Mouse (Mus musculus): ENCODE measurements around the gene Rasa3. TPM values are rescaled to one million over a fixed set of nuclear protein-coding genes. Genes with fewer than 3 reads are reported as not detected.

The Rasa3 gene
- polyA plus RNA-seq, 1 experiment from 2014 or later = 30.9 TPM

DNA sequence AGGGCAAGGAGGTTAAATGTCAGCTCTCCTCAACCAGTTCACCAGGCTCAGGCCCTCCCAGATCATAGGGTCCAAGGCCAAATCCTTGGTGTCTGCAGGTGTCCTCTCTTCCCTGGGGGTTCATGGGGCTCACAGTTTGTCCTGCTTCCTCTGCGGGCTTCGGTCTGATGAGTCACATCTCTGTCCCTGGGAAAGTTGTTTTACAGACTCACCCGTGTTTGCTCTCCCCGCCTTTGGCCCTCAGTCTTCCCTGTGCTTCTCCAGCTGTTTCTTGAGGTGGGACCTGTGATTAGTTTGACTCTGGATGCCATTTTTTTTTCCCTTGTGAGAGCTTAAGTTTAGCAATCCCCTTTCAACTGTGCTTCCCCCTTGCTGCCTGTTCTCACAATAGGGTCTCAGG lies 18.8 kb upstream of the Rasa3 start:
- Histone ChIP-seq H3K36me3 (no peaks in the 10 kb centered on the region), H3K27ac (no peak overlapping the region), H3K9me3 (no peaks in the 10 kb centered on the region), H3K4me3 (no peak overlapping the region), H3K4me1 (replicated peaks) (peaks cover 14% of the 10 kb centered on the region), H3K27me3 (no peaks in the 10 kb centered on the region), H3K4me2 (no peak overlapping the region), H3K9ac (no peak overlapping the region)
- 82% methylated on average over 4 of the region's 4 CpGs for WGBS
- no peak for ATAC-seq (ENCODE audit: low FRiP score)

- Histone ChIP-seq H3K36me3 (no peaks in the 10 kb centered on the region), H3K4me2 (no peak overlapping the region), H3K27me3 (no peaks in the 10 kb centered on the region), H3K9me3 (no peaks in the 10 kb centered on the region), H3K9ac (no peak overlapping the region), H3K4me3 (no peak overlapping the region), H3K4me1 (replicated peaks) (peaks cover 14% of the 10 kb centered on the region), H3K27ac (no peak overlapping the region)
- no peak for ATAC-seq (ENCODE audit: low FRiP score)
- 95% methylated on average over 10 of the region's 10 CpGs for WGBS
Observed at GRCm38 (mm10) chr8:13695203-13695867, 17.9 kb upstream of the Rasa3 start.

GRCm38 (mm10) chr8:13694735-13695134 lies 17.3 kb upstream of the Rasa3 start:
- Histone ChIP-seq H3K4me1 (replicated peaks) (peaks cover 14% of the 10 kb centered on the region), H3K9me3 (no peaks in the 10 kb centered on the region), H3K4me2 (no peak overlapping the region), H3K27me3 (no peaks in the 10 kb centered on the region), H3K4me3 (no peak overlapping the region), H3K36me3 (no peaks in the 10 kb centered on the region), H3K27ac (no peak overlapping the region), H3K9ac (no peak overlapping the region)
- ATAC-seq (ENCODE audit: low FRiP score) = no peak
- 67% methylated on average over 12 of the region's 12 CpGs for WGBS

DNA sequence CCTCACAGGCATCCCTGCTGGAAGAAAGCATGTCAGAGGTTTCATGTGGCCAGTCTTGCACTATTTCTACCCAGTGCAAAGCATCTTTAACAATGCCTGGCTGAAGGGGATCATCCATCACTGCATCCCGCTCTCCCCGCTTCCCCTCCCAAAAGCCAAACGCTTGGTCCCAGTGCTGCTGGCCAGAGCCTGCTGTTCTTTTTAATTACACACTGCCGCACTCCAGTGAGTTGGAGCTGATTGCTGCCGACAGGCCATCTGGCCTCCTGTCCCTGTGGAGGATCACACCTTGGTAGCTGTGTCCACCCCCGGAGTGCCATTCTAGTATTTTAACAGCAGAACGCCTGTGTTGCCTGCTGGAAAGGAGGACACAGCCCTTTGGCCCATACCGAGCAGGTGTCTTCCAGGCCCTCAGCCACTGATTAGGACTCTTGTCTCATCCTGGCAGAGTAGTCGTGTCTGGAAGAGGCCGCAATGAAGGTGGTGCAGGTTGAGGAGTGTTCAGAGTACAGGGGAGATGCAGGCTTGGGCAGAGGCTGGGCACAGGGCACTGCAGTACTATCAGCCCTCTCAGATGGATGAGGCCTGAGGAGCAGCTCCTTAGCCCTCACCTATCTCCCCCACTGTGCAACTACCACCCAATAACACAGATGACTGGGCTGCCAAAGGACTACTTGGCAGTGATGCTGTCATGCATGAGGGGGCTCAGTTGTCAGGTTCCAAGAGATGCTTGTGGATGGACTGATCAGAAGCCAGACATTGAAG lies 15.1 kb upstream of the Rasa3 start:
- no peaks in the 10 kb centered on the region for H3K36me3 ChIP-seq
- peak; percentile 75 for ATAC-seq (ENCODE audit: low FRiP score)
- WGBS = 32% methylated on average over 10 of the region's 10 CpGs
- no peaks in the 10 kb centered on the region for H3K9me3 ChIP-seq
- H3K27ac ChIP-seq = peak overlapping the region; percentile 79
- no peak overlapping the region for H3K4me2 ChIP-seq
- peaks cover 20% of the 10 kb centered on the region for H3K4me1 ChIP-seq (replicated peaks)
- H3K9ac ChIP-seq = peak overlapping the region; percentile 6; the same call in 1 of the 2 replicates
- no peak overlapping the region for H3K4me3 ChIP-seq
- H3K27me3 ChIP-seq = no peaks in the 10 kb centered on the region

GRCm38 (mm10) chr8:13689331-13689730 lies 11.9 kb upstream of the Rasa3 start:
- H3K27me3 ChIP-seq = no peaks in the 10 kb centered on the region
- H3K27ac ChIP-seq = no peak overlapping the region
- WGBS = 90% methylated on average over 5 of the region's 5 CpGs
- H3K9me3 ChIP-seq = no peaks in the 10 kb centered on the region
- H3K9ac ChIP-seq = no peak overlapping the region
- H3K4me3 ChIP-seq = no peak overlapping the region
- no peak for ATAC-seq (ENCODE audit: low FRiP score)
- H3K4me2 ChIP-seq = no peak overlapping the region
- peaks cover 20% of the 10 kb centered on the region for H3K4me1 ChIP-seq (replicated peaks)
- H3K36me3 ChIP-seq = no peaks in the 10 kb centered on the region

GRCm38 (mm10) chr8:13688461-13688860 lies 11.1 kb upstream of the Rasa3 start:
- H3K27ac ChIP-seq = no peak overlapping the region
- no peak overlapping the region for H3K4me2 ChIP-seq
- ATAC-seq (ENCODE audit: low FRiP score) = no peak
- H3K36me3 ChIP-seq = no peaks in the 10 kb centered on the region
- 56% methylated on average over 6 of the region's 6 CpGs for WGBS
- H3K9ac ChIP-seq = no peak overlapping the region
- peaks cover 15% of the 10 kb centered on the region for H3K4me1 ChIP-seq (replicated peaks)
- H3K4me3 ChIP-seq = no peak overlapping the region
- no peaks in the 10 kb centered on the region for H3K9me3 ChIP-seq
- no peaks in the 10 kb centered on the region for H3K27me3 ChIP-seq

- peaks cover 15% of the 10 kb centered on the region for H3K4me1 ChIP-seq (replicated peaks)
- H3K36me3 ChIP-seq = no peaks in the 10 kb centered on the region
- no peaks in the 10 kb centered on the region for H3K27me3 ChIP-seq
- no peak for ATAC-seq (ENCODE audit: low FRiP score)
- no peak overlapping the region for H3K27ac ChIP-seq
- H3K4me2 ChIP-seq = no peak overlapping the region
- 84% methylated on average over 4 of the region's 4 CpGs for WGBS
- no peak overlapping the region for H3K9ac ChIP-seq
- no peaks in the 10 kb centered on the region for H3K9me3 ChIP-seq
- no peak overlapping the region for H3K4me3 ChIP-seq
Observed at GRCm38 (mm10) chr8:13687941-13688340, 10.5 kb upstream of the Rasa3 start.

GRCm38 (mm10) chr8:13687101-13687717 lies 9.8 kb upstream of the Rasa3 start:
- Histone ChIP-seq H3K36me3 (no peaks in the 10 kb centered on the region), H3K27me3 (no peaks in the 10 kb centered on the region), H3K4me1 (replicated peaks) (peaks cover 7% of the 10 kb centered on the region), H3K9ac (no peak overlapping the region), H3K27ac (no peak overlapping the region), H3K4me2 (no peak overlapping the region), H3K9me3 (no peaks in the 10 kb centered on the region), H3K4me3 (no peak overlapping the region)
- ATAC-seq (ENCODE audit: low FRiP score) = no peak
- 91% methylated on average over 8 of the region's 8 CpGs for WGBS

DNA sequence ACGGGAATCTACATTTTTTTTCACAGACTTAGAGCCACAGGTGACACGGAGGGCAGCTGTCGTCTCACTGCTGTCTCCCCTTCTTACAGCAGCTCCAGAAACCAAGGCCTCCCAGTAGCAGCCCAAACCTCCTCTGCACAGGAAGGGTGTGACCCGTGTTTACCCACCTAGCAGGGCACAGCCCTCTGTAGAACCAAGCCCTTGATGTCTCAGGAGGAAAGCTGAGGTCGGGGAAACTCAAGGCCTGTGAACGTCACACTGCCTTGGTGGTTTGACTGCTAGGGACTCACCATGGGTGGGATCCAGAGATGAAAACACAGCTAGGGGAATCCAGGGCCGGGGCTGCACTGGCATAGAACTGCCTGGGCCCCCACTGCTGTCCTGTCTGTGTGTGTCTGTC lies 9.0 kb upstream of the Rasa3 start:
- Histone ChIP-seq H3K4me3 (no peak overlapping the region), H3K4me1 (replicated peaks) (peaks cover 6% of the 10 kb centered on the region; the same call in 1 of the 2 replicates), H3K27ac (no peak overlapping the region), H3K9me3 (no peaks in the 10 kb centered on the region), H3K4me2 (no peak overlapping the region), H3K27me3 (no peaks in the 10 kb centered on the region), H3K36me3 (no peaks in the 10 kb centered on the region), H3K9ac (no peak overlapping the region)
- no peak for ATAC-seq (ENCODE audit: low FRiP score)
- 75% methylated on average over 7 of the region's 7 CpGs for WGBS

DNA sequence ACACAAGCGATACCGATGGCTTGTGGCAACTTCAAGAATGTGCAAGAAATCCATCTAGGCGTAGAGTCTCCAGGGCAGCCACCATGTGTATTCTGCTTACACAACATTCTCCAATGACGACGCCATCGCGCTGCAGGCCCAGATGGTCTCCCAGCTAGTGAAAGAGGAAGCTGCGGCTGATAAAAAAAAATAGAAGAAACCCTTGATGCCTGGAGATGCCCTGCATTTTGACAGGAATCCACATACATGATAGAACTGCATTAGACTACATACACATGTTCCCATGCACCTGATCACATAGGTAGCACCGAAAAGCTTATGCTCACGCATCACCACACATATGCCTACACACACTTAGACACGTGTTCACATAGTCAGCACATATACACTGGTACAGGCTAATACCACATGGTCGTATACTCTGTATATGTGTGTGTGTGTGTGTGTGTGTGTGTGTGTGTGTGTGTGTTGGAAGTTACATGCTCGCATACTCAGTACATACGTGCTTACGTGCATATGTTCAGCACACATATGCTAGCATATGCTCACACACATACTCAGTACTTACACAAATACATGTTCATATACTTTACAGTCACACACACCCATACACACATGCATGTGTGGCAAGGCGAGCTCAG lies 8.4 kb upstream of the Rasa3 start:
- no peak overlapping the region for H3K9ac ChIP-seq
- H3K4me2 ChIP-seq = no peak overlapping the region
- no peak overlapping the region for H3K4me3 ChIP-seq
- ATAC-seq (ENCODE audit: low FRiP score) = no peak
- H3K27me3 ChIP-seq = peaks cover 3% of the 10 kb centered on the region; the same call in 1 of the 2 replicates
- no peaks in the 10 kb centered on the region for H3K36me3 ChIP-seq
- no peaks in the 10 kb centered on the region for H3K9me3 ChIP-seq
- H3K4me1 ChIP-seq (replicated peaks) = peaks cover 6% of the 10 kb centered on the region; the same call in 1 of the 2 replicates
- H3K27ac ChIP-seq = no peak overlapping the region
- 87% methylated on average over 16 of the region's 16 CpGs for WGBS

DNA sequence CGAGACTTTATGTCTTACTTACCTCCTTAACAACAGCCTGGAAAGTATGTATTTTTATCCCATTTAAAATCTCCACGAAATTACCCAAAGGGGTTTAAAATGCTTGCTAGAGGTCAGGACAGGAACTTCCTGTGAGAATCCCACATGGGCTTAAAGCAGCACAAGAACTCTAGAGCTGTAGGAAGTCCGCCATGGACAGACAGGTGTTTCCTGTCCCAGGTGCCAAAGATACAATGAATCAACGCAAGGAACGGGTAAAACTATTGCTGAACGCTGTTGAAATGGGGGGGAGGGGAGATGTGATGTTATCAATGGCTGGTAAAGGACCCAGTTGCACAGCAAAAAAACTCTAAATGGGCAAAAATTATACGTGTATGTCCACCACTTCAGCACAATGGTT lies 6.7 kb upstream of the Rasa3 start:
- peaks cover 11% of the 10 kb centered on the region; the same call in 1 of the 2 replicates for H3K27me3 ChIP-seq
- no peak overlapping the region for H3K4me2 ChIP-seq
- no peak for ATAC-seq (ENCODE audit: low FRiP score)
- H3K36me3 ChIP-seq = no peaks in the 10 kb centered on the region
- H3K9me3 ChIP-seq = no peaks in the 10 kb centered on the region
- no peak overlapping the region for H3K27ac ChIP-seq
- H3K4me3 ChIP-seq = no peak overlapping the region
- 78% methylated on average over 7 of the region's 7 CpGs for WGBS
- no peak overlapping the region for H3K9ac ChIP-seq
- peaks cover 6% of the 10 kb centered on the region; the same call in 1 of the 2 replicates for H3K4me1 ChIP-seq (replicated peaks)

GRCm38 (mm10) chr8:13678182-13678581 lies 779 bp upstream of the Rasa3 start:
- H3K9ac ChIP-seq = 0 out of 2 replicates have a peak overlapping the region, but pooled peaks have one; percentile 47
- peak overlapping the region; percentile 10; the same call in 1 of the 2 replicates for H3K27ac ChIP-seq
- ATAC-seq (ENCODE audit: low FRiP score) = no peak
- H3K27me3 ChIP-seq = peaks cover 15% of the 10 kb centered on the region; the same call in 1 of the 2 replicates
- WGBS = 50% methylated on average over 8 of the region's 8 CpGs
- peaks cover 37% of the 10 kb centered on the region for H3K4me1 ChIP-seq (replicated peaks)
- H3K4me2 ChIP-seq = peak overlapping the region; percentile 80
- peak overlapping the region; percentile 86 for H3K4me3 ChIP-seq
- H3K36me3 ChIP-seq = no peaks in the 10 kb centered on the region
- no peaks in the 10 kb centered on the region for H3K9me3 ChIP-seq
